Mouse (Mus musculus) G1E (cell line): ENCODE data around the gene Ttc37. TPM values are rescaled to one million over a fixed set of nuclear protein-coding genes. Genes with fewer than 3 reads are reported as not detected.

Experiments used
- ATAC-seq: 2 replicates; pipeline ENCODE4 v1.8.0; 2016; ENCODE audit warnings: mild to moderate bottlenecking; ENCODE audit not compliant: insufficient number of reproducible peaks, poor library complexity, low FRiP score, severe bottlenecking; ENCODE audit errors: extremely low read depth
- DNase-seq: peaks from one replicate; pipeline ENCODE4 v3.0.0; 2012; ENCODE audit warnings: low spot score
- H3K27me3 ChIP-seq: 2 replicates; pipeline ENCODE4 v1.6.1; 2012; ENCODE audit warnings: mild to moderate bottlenecking, low read length, inconsistent platforms; ENCODE audit not compliant: insufficient read depth
- H3K36me3 ChIP-seq: replicated peaks from 2 replicates; pipeline ENCODE3; 2012; ENCODE audit warnings: mild to moderate bottlenecking, inconsistent platforms
- H3K4me1 ChIP-seq: 2 replicates; pipeline ENCODE4 v1.6.1; 2012; ENCODE audit warnings: low read depth, low read length, inconsistent platforms, mixed read lengths; ENCODE audit not compliant: insufficient read depth
- H3K4me3 ChIP-seq: 2 replicates; pipeline ENCODE4 v1.5.1; 2012; ENCODE audit warnings: low read depth, mild to moderate bottlenecking, inconsistent platforms, low read length, moderate library complexity, mixed read lengths
- H3K9me3 ChIP-seq: replicated peaks from 2 replicates; pipeline ENCODE4 v1.6.1; 2012; ENCODE audit warnings: inconsistent platforms
- CTCF ChIP-seq: IDR thresholded peaks from 2 replicates; pipeline ENCODE4 v1.5.1; 2012; ENCODE audit warnings: low read depth, low read length, inconsistent platforms, mixed read lengths
- GATA1 ChIP-seq: IDR thresholded peaks from 2 replicates; pipeline ENCODE4 v1.6.1; 2012; ENCODE audit warnings: borderline replicate concordance, low read length, inconsistent platforms, mixed read lengths
- GATA2 ChIP-seq: IDR thresholded peaks from 2 replicates; pipeline ENCODE4 v1.6.1; 2012; ENCODE audit warnings: low read depth, low read length, inconsistent platforms, borderline replicate concordance
- POLR2AphosphoS5 ChIP-seq: IDR thresholded peaks from 2 replicates; pipeline ENCODE4 v1.6.1; 2012; ENCODE audit warnings: low read depth, low read length, inconsistent platforms; ENCODE audit not compliant: insufficient replicate concordance
- TAL1 ChIP-seq: conservative IDR thresholded peaks from 2 replicates; pipeline ENCODE4 v1.6.1; 2012; ENCODE audit warnings: low read depth, low read length, inconsistent platforms, mixed read lengths
- polyA plus RNA-seq: library from polyadenylated mRNA; stranded (reverse); fragments of >175 nt; gene quantifications from 2 replicates; pipeline ENCODE4 v1.2.3, GENCODE M21; 2012
- total RNA-seq, 2 experiments: library from RNA; stranded (forward) in 1 of 2; stranded (reverse) in 1 of 2; fragments of 200-1000 nt in 1 of 2; fragments of >200 nt in 1 of 2; fragmentation: Nextera tagmentation in 1 of 2; gene quantifications; 2 replicates each; pipeline ENCODE4 v1.2.3; 2014 to 2017

The Ttc37 gene
- total and polyA plus RNA-seq, 3 experiments, result 1.4 to 40.3 (median 34.7) TPM

DNA sequence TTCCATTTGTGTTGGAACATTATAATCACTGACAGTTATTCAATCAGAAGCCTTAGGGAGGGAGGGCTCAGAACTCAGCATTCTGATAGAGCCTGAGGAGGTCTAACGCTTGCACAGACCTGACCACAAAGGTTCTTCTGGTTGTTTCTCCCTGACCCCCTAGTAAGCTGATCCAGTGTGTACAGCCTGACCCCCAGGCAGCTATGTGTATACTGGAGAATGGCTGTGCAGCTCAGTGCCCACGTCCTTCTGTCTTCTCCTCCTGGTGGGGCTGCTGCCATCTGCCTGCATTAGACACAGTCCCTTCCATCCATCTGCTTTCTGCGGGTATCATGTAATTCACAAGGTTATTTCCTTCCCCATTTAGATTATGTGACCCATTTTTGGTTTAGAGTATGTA is 90.7 kb downstream of the Ttc37 start:
- no peaks in the 10 kb centered on the region for H3K27me3 ChIP-seq
- TF ChIP-seq POLR2AphosphoS5 (no peak), GATA1 (no peak), CTCF (no peak), GATA2 (no peak), TAL1 (no peak)
- peaks cover 49% of the 10 kb centered on the region for H3K36me3 ChIP-seq
- no peak overlapping the region for H3K4me3 ChIP-seq
- DNase-seq (no peak), ATAC-seq (no peak)
- no peaks in the 10 kb centered on the region for H3K4me1 ChIP-seq
- H3K9me3 ChIP-seq, result no peaks in the 10 kb centered on the region

- TF ChIP-seq GATA1 (no peak), POLR2AphosphoS5 (no peak), CTCF (no peak), TAL1 (no peak), GATA2 (no peak)
- ATAC-seq, result no peak
These were observed 91.7 kb downstream of the Ttc37 start for GRCm38 (mm10) chr13:76190273-76190672.

GRCm38 (mm10) chr13:76194937-76195336 is 96.4 kb downstream of the Ttc37 start:
- Histone ChIP-seq H3K27me3 (no peaks in the 10 kb centered on the region), H3K36me3 (peaks cover 30% of the 10 kb centered on the region), H3K4me3 (no peak overlapping the region), H3K4me1 (no peaks in the 10 kb centered on the region), H3K9me3 (no peaks in the 10 kb centered on the region)
- no peak for ATAC-seq
- no peak for DNase-seq
- no peak for TF ChIP-seq GATA1
- no peak for TF ChIP-seq CTCF
- no peak for TF ChIP-seq TAL1
- no peak for TF ChIP-seq POLR2AphosphoS5
- no peak for TF ChIP-seq GATA2

More at GRCm38 (mm10) chr13:76190273-76190672, 91.7 kb downstream of the Ttc37 start:
- Histone ChIP-seq H3K27me3 (no peaks in the 10 kb centered on the region), H3K9me3 (no peaks in the 10 kb centered on the region), H3K36me3 (peaks cover 47% of the 10 kb centered on the region), H3K4me1 (no peaks in the 10 kb centered on the region), H3K4me3 (no peak overlapping the region)
- no peak for DNase-seq

DNA sequence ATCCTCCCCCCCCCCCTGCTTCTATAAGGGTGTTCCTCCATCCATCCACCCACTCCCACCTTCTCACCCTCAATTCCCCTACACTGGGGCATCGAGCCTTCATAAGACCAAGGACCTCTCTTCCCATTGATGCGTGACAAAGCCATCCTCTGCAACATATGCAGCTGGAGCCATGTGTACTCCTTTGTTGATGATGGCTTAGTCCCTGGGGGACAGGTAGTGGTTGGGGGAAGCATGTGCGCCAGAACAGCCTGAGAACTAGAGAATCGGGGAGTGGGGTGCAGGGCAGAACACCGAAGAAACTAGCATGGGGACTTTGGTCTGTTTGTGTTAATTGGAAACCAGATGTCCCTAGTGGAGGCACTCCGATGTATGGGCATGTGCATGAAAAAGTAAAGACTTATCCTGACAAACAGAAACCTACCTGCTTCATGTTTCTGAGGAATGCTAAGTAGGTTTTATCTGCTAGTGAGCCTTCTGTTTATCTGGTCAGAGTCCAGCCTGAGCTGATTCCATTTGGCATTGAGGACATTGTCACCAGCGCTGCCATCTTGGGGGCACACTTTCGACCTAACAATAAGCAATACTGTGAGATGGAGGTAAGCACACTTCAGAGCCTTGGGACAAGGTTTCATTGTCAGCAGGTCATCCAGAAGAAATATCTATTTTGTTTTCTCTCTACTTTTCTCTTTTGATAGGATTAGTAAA is 97.1 kb downstream of the Ttc37 start:
- Histone ChIP-seq H3K9me3 (no peaks in the 10 kb centered on the region), H3K4me1 (no peaks in the 10 kb centered on the region), H3K36me3 (peaks cover 25% of the 10 kb centered on the region), H3K27me3 (no peaks in the 10 kb centered on the region), H3K4me3 (no peak overlapping the region)
- DNase-seq (no peak), ATAC-seq (no peak)
- TF ChIP-seq TAL1 (no peak), POLR2AphosphoS5 (no peak), GATA1 (no peak), CTCF (no peak), GATA2 (no peak)

DNA sequence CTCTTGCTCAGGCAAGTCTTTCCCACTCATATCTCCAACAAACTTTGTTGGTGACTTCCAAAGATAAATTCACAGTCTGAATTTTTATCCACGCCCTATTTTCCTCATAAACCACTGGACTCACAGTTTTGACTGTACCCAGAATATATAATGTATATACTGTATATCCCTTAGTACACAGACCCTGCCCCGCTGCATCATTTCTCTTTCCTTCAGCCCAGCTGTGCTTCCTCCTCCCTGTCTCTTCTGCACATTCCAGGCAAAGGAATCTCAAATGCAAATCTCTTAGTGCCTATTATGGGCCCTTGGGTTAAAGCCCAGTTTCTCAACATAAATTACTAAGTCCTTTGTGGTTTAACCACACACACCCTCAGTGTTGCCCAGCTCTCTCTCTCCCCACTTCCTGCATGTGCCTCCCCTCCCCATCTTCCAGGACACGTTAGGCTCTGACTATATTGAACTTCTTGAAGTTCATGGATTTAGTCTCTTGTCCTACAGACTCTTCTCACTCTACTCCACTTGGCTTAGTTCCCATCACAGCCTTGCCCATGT is 98.8 kb downstream of the Ttc37 start:
- Histone ChIP-seq H3K36me3 (peaks cover 10% of the 10 kb centered on the region), H3K27me3 (no peaks in the 10 kb centered on the region), H3K9me3 (no peaks in the 10 kb centered on the region), H3K4me3 (no peak overlapping the region), H3K4me1 (no peaks in the 10 kb centered on the region)
- DNase-seq, result no peak
- ATAC-seq, result no peak
- TF ChIP-seq GATA1 (no peak), GATA2 (no peak), POLR2AphosphoS5 (no peak), CTCF (no peak), TAL1 (no peak)

DNA sequence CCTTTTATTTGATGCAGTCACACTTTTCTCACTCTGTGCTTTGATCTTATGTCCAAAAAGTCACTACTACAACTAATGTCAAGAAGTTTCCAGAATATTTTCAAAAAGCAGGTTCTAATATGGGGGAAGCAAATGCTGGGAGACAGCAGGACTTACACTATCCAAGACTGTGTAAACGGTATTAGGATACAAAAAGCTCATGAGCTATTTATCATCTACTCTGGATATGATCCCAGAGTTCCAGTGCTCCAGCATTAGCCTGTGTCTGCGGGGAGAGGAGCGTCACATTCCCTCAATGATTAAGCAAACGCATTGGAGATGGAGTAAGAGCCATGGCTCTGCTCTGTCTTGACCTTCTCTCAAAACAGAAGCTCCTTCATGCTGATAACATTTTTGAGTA is 101.4 kb downstream of the Ttc37 start:
- Histone ChIP-seq H3K9me3 (peaks cover 2% of the 10 kb centered on the region), H3K27me3 (no peaks in the 10 kb centered on the region), H3K4me3 (no peak overlapping the region), H3K4me1 (no peaks in the 10 kb centered on the region), H3K36me3 (peaks cover 5% of the 10 kb centered on the region)
- ATAC-seq (no peak), DNase-seq (no peak)
- TF ChIP-seq CTCF, result no peak
- TF ChIP-seq GATA2, result no peak
- TF ChIP-seq POLR2AphosphoS5, result no peak
- TF ChIP-seq TAL1, result no peak
- TF ChIP-seq GATA1, result no peak

- ATAC-seq, result no peak
- Histone ChIP-seq H3K4me3 (no peak overlapping the region), H3K36me3 (no peaks in the 10 kb centered on the region), H3K27me3 (no peaks in the 10 kb centered on the region), H3K9me3 (no peaks in the 10 kb centered on the region; the same call in 1 of the 2 replicates), H3K4me1 (no peaks in the 10 kb centered on the region)
- TF ChIP-seq POLR2AphosphoS5 (no peak), CTCF (no peak), GATA1 (no peak), TAL1 (no peak), GATA2 (no peak)
- no peak for DNase-seq
These were observed 116.4 kb downstream of the Ttc37 start for GRCm38 (mm10) chr13:76214928-76215327.
